Comparison of ENCODE assay signal across 20 mouse cellular contexts in the genomic region with DNA sequence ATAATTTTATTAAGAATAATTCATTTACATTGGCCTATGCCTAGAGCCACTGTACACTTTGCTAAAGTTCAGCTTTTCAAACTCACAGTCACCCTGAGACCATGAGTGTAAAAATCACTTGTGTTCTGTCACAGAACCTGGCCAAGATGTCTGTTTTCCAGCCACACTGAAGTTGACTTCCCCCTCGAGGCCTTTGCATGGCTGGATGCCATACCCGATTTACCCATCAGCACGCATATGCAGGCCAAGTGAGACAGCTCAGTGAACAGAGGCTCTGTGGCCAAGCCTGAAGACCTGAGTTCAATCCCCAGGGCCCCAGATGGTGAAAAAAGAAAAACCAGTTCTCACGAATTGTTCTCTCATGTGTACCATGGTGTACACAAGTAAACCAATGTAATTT.
DNase-seq lines count a peak whose midpoint lies in the region; TF ChIP-seq lines count a peak whose summit lies in the region.
"Had no signal": no experiment of that assay in that cellular context is flagged by ENCODE, and none has a peak within 500 bp of the region (broad histone marks: within the 10 kb centered on the region; RNA-seq: fewer than 3 reads in every experiment).

No protein-coding gene starts in this region.

- H3K27me3 ChIP-seq in heart, adult 2 months (ENCODE audit: control insufficient read depth, insufficient read depth, low read length) = no peaks in the 10 kb centered on the region
- H3K27me3 ChIP-seq: embryonic facial prominence, embryonic 13.5 days; embryonic facial prominence, embryonic 15.5 days; forebrain, embryonic 12.5 days had no signal

- H3K9ac ChIP-seq in heart, adult 2 months (ENCODE audit: low read depth, low read length) = no peak overlapping the region
- H3K9ac ChIP-seq: embryonic facial prominence, embryonic 13.5 days; embryonic facial prominence, embryonic 15.5 days; forebrain, embryonic 12.5 days had no signal

- peaks cover 5% of the 10 kb centered on the region for H3K4me1 ChIP-seq in heart, adult 2 months (ENCODE audit: control insufficient read depth, insufficient read depth, low read length)
- H3K4me1 ChIP-seq in bone marrow macrophage, adult 2 months (ENCODE audit: control insufficient read depth, insufficient read depth, low read length) = peaks cover 19% of the 10 kb centered on the region

- 0 out of 2 replicates have a peak, but pooled peaks cover 2% of the 10 kb centered on the region for H3K36me3 ChIP-seq in heart, adult 2 months (ENCODE audit: control insufficient read depth, insufficient read depth, low read length)
- H3K36me3 ChIP-seq: embryonic facial prominence, embryonic 13.5 days; embryonic facial prominence, embryonic 15.5 days; forebrain, embryonic 10.5 days; forebrain, embryonic 12.5 days had no signal

- intact Hi-C loops in heart, adult 2 months (cut with DNase I) = no loop called here

- 65% methylated on average over 4 of the region's 4 CpGs for WGBS in heart, adult 2 months

- H3K4me3 ChIP-seq in heart, adult 2 months = no peak overlapping the region
- no peak overlapping the region for H3K4me3 ChIP-seq in bone marrow macrophage, adult 2 months (ENCODE audit: insufficient read depth, low read length)
- H3K4me3 ChIP-seq: embryonic facial prominence, embryonic 13.5 days; embryonic facial prominence, embryonic 15.5 days; erythroblast, embryonic 14.5 days; forebrain, embryonic 10.5 days; forebrain, embryonic 12.5 days had no signal

- TF ChIP-seq CTCF in heart, adult 2 months (IDR thresholded peaks at IDR 0.05) = no peak
- peak; percentile 28; the same call in 1 of the 2 replicates for TF ChIP-seq CTCF in bone marrow macrophage, adult 2 months (IDR thresholded peaks at IDR 0.05; ENCODE audit: low read depth, low read length)

- no peak for TF ChIP-seq POLR2A in heart, adult 2 months (IDR thresholded peaks at IDR 0.05; ENCODE audit: insufficient read depth, low read depth, low read length)
- no peak for TF ChIP-seq POLR2A in bone marrow macrophage, adult 2 months (IDR thresholded peaks at IDR 0.05; ENCODE audit: borderline replicate concordance, low read depth, low read length)

- peak; percentile 73 for DNase-seq in heart, adult 11 months
- DNase-seq in heart, adult 2 months = no peak
- DNase-seq in testis, postnatal 10 days (ENCODE audit: low spot score) = peak; percentile 21
- DNase-seq in testis, postnatal 14 days (ENCODE audit: low spot score) = no peak
- DNase-seq in kidney, adult 18-20 months = no peak
- DNase-seq: adrenal gland, adult 8-10 months; adrenal gland, postnatal 14 days; adrenal gland, postnatal 36 days; cerebellum, adult 11 months; cerebellum, adult 2 months; cerebellum, adult 9-10 months; cerebellum, postnatal 14 days; cerebellum, postnatal 36 days; embryo, embryonic 11 days had no signal

- H3K27ac ChIP-seq in heart, adult 2 months = no peak overlapping the region
- no peak overlapping the region for H3K27ac ChIP-seq in bone marrow macrophage, adult 2 months (ENCODE audit: insufficient read depth, low read depth, low read length)
- H3K27ac ChIP-seq: embryonic facial prominence, embryonic 13.5 days; embryonic facial prominence, embryonic 15.5 days; forebrain, embryonic 10.5 days; forebrain, embryonic 12.5 days had no signal

- TF ChIP-seq EP300 in heart, adult 2 months (IDR thresholded peaks at IDR 0.05; ENCODE audit: insufficient read depth, low read depth, low read length) = no peak

- H3K79me2 ChIP-seq in heart, adult 2 months (replicated peaks; ENCODE audit: control insufficient read depth, insufficient read depth, low read length) = no peaks in the 10 kb centered on the region

Comparison
In these comparisons a context has a peak if more than half of its experiments do, and no peak if none do; other contexts are left out.
1. DNase-seq: peak in heart, adult 11 months (single experiment) and testis, postnatal 10 days (single experiment); none in heart, adult 2 months (0 of 2), testis, postnatal 14 days (single experiment) and kidney, adult 18-20 months (single experiment).